Mouse (Mus musculus) limb, embryonic 13.5 days (tissue): ENCODE measurements around the gene Grin1. TPM values are rescaled to one million over a fixed set of nuclear protein-coding genes. Genes with fewer than 3 reads are reported as not detected.
A peak's percentile ranks its signal among the peaks of the same experiment; 100 is the strongest.

Experiments used
- ATAC-seq: fragments of 200-750 bp; cut with Nextera tagmentation; 2 replicates; pipeline ENCODE4 v1.8.0; 2017; ENCODE audit warnings: low read depth, moderate number of reproducible peaks, moderate TSS enrichment; ENCODE audit not compliant: low FRiP score
- H3K27ac ChIP-seq: fragments of 300-500 bp; sonication (generic); 2 replicates; pipeline ENCODE4 v1.5.1; 2015; ENCODE audit warnings: inconsistent platforms, mild to moderate bottlenecking, moderate library complexity
- H3K27me3 ChIP-seq: fragments of 300-500 bp; sonication (generic); 2 replicates; pipeline ENCODE4 v1.6.1; 2015; ENCODE audit warnings: mild to moderate bottlenecking, inconsistent platforms
- H3K36me3 ChIP-seq: fragments of 300-500 bp; sonication (generic); 2 replicates; pipeline ENCODE4 v1.6.1; 2015; ENCODE audit warnings: inconsistent platforms, mild to moderate bottlenecking, moderate library complexity
- H3K4me1 ChIP-seq: fragments of 300-500 bp; sonication (generic); 2 replicates; pipeline ENCODE4 v1.6.1; 2015; ENCODE audit warnings: inconsistent platforms
- H3K4me2 ChIP-seq: fragments of 300-500 bp; sonication (generic); replicated peaks from 2 replicates; pipeline ENCODE4 v1.6.1; 2015; ENCODE audit warnings: inconsistent platforms, mild to moderate bottlenecking, moderate library complexity
- H3K4me3 ChIP-seq: fragments of 300-500 bp; sonication (generic); 2 replicates; pipeline ENCODE4 v1.5.1; 2015; ENCODE audit warnings: moderate library complexity, mild to moderate bottlenecking, inconsistent platforms
- H3K9ac ChIP-seq: fragments of 300-500 bp; sonication (generic); 2 replicates; pipeline ENCODE4 v1.6.1; 2015; ENCODE audit warnings: mild to moderate bottlenecking, inconsistent platforms
- H3K9me3 ChIP-seq: fragments of 300-500 bp; sonication (generic); 2 replicates; pipeline ENCODE4 v1.6.1; 2016; ENCODE audit warnings: inconsistent platforms
- WGBS: fragments of 180-500 bp; shearing (Covaris S2); methylation state at CpG from one replicate; pipeline ENCODE4 v1.1.7; 2015; 5-methylcytosine and 5-hydroxymethylcytosine counted together
- polyA plus RNA-seq: library from polyadenylated mRNA; unstranded; fragments of >200 nt; fragmentation: Nextera tagmentation; extraction: Ambion mirVana; gene quantifications from 2 replicates; pipeline ENCODE4 v1.2.1, GENCODE M21; 2015

The Grin1 gene
- polyA plus RNA-seq, 1 experiment from 2014 or later = 0.61 TPM

- Histone ChIP-seq H3K4me2 (peak overlapping the region; percentile 86), H3K9ac (peak overlapping the region; percentile 59), H3K36me3 (no peaks in the 10 kb centered on the region), H3K27me3 (peaks cover 89% of the 10 kb centered on the region), H3K27ac (no peak overlapping the region), H3K9me3 (no peaks in the 10 kb centered on the region), H3K4me1 (peaks cover 5% of the 10 kb centered on the region; the same call in 1 of the 2 replicates), H3K4me3 (peak overlapping the region; percentile 50)
- 47% methylated on average over 14 of the region's 14 CpGs for WGBS
- ATAC-seq = no peak
Measured at GRCm38 (mm10) chr2:25305587-25306359, 13.2 kb downstream of the Grin1 start.

- peak; percentile 48 for ATAC-seq
- peak overlapping the region; percentile 59 for H3K9ac ChIP-seq
Measured at GRCm38 (mm10) chr2:25304657-25305541, 14.1 kb downstream of the Grin1 start.

GRCm38 (mm10) chr2:25303931-25304656, 14.9 kb downstream of the Grin1 start:
- Histone ChIP-seq H3K27ac (no peak overlapping the region), H3K4me3 (peak overlapping the region; percentile 50; the same call in 1 of the 2 replicates), H3K4me1 (peaks cover 5% of the 10 kb centered on the region; the same call in 1 of the 2 replicates), H3K4me2 (peak overlapping the region; percentile 86), H3K27me3 (peaks cover 72% of the 10 kb centered on the region), H3K36me3 (no peaks in the 10 kb centered on the region), H3K9me3 (no peaks in the 10 kb centered on the region), H3K9ac (no peak overlapping the region)
- no peak for ATAC-seq
- 73% methylated on average over 7 of the region's 7 CpGs for WGBS

More at GRCm38 (mm10) chr2:25304657-25305541, 14.1 kb downstream of the Grin1 start:
- peak overlapping the region; percentile 50 for H3K4me3 ChIP-seq
- peak overlapping the region; percentile 86 for H3K4me2 ChIP-seq
- peaks cover 80% of the 10 kb centered on the region for H3K27me3 ChIP-seq
- H3K9me3 ChIP-seq = no peaks in the 10 kb centered on the region
- no peak overlapping the region for H3K27ac ChIP-seq
- 2% methylated on average over 37 of the region's 45 CpGs for WGBS
- no peaks in the 10 kb centered on the region for H3K36me3 ChIP-seq
- H3K4me1 ChIP-seq = peaks cover 5% of the 10 kb centered on the region; the same call in 1 of the 2 replicates

- Histone ChIP-seq H3K9me3 (no peaks in the 10 kb centered on the region), H3K4me2 (no peak overlapping the region), H3K4me3 (no peak overlapping the region), H3K27me3 (peaks cover 66% of the 10 kb centered on the region), H3K27ac (no peak overlapping the region), H3K4me1 (peaks cover 5% of the 10 kb centered on the region; the same call in 1 of the 2 replicates), H3K9ac (no peak overlapping the region), H3K36me3 (no peaks in the 10 kb centered on the region)
- 66% methylated on average over 3 of the region's 3 CpGs for WGBS
- no peak for ATAC-seq
Measured at GRCm38 (mm10) chr2:25303452-25303851, 15.5 kb downstream of the Grin1 start.

- Histone ChIP-seq H3K36me3 (no peaks in the 10 kb centered on the region), H3K4me3 (no peak overlapping the region), H3K27me3 (peaks cover 66% of the 10 kb centered on the region), H3K9ac (no peak overlapping the region), H3K4me2 (no peak overlapping the region), H3K4me1 (no peaks in the 10 kb centered on the region), H3K27ac (no peak overlapping the region), H3K9me3 (no peaks in the 10 kb centered on the region)
- WGBS = 86% methylated on average over 10 of the region's 10 CpGs
- no peak for ATAC-seq
Measured at GRCm38 (mm10) chr2:25298046-25298445, 20.9 kb downstream of the Grin1 start.

GRCm38 (mm10) chr2:25297093-25297492, 21.9 kb downstream of the Grin1 start:
- H3K36me3 ChIP-seq = no peaks in the 10 kb centered on the region
- no peaks in the 10 kb centered on the region for H3K9me3 ChIP-seq
- peaks cover 70% of the 10 kb centered on the region for H3K27me3 ChIP-seq
- 75% methylated on average over 8 of the region's 8 CpGs for WGBS
- peaks cover 5% of the 10 kb centered on the region for H3K4me1 ChIP-seq
- H3K27ac ChIP-seq = no peak overlapping the region
- no peak overlapping the region for H3K4me2 ChIP-seq
- no peak for ATAC-seq
- no peak overlapping the region for H3K4me3 ChIP-seq
- H3K9ac ChIP-seq = no peak overlapping the region

- H3K27me3 ChIP-seq = peaks cover 95% of the 10 kb centered on the region
- no peak overlapping the region for H3K4me3 ChIP-seq
- no peak overlapping the region for H3K27ac ChIP-seq
- H3K4me1 ChIP-seq = peaks cover 24% of the 10 kb centered on the region
- no peaks in the 10 kb centered on the region for H3K36me3 ChIP-seq
- H3K9ac ChIP-seq = no peak overlapping the region
- no peak overlapping the region for H3K4me2 ChIP-seq
- no peaks in the 10 kb centered on the region for H3K9me3 ChIP-seq
- no peak for ATAC-seq
- 72% methylated on average over 9 of the region's 9 CpGs for WGBS
Measured at GRCm38 (mm10) chr2:25293706-25294105, 25.3 kb downstream of the Grin1 start.

- H3K36me3 ChIP-seq = no peaks in the 10 kb centered on the region
- H3K9ac ChIP-seq = 0 out of 2 replicates have a peak overlapping the region, but pooled peaks have one; percentile 13
- peak overlapping the region; percentile 59 for H3K4me2 ChIP-seq
- H3K4me3 ChIP-seq = no peak overlapping the region; the same call in 1 of the 2 replicates
- peaks cover 24% of the 10 kb centered on the region for H3K4me1 ChIP-seq
- H3K27ac ChIP-seq = no peak overlapping the region
- 0% methylated on average over 1 of the region's 1 CpGs for WGBS
- no peaks in the 10 kb centered on the region for H3K9me3 ChIP-seq
- no peak for ATAC-seq
- H3K27me3 ChIP-seq = peaks cover 99% of the 10 kb centered on the region
Measured at GRCm38 (mm10) chr2:25292856-25293255, 26.1 kb downstream of the Grin1 start.

- WGBS = 9% methylated on average over 37 of the region's 43 CpGs
- peaks cover 24% of the 10 kb centered on the region for H3K4me1 ChIP-seq
- ATAC-seq = peak; percentile 42; the same call in 1 of the 2 replicates
- no peaks in the 10 kb centered on the region for H3K9me3 ChIP-seq
- H3K9ac ChIP-seq = peak overlapping the region; percentile 48; the same call in 1 of the 2 replicates
- H3K27me3 ChIP-seq = peaks cover 100% of the 10 kb centered on the region
- H3K4me3 ChIP-seq = peak overlapping the region; percentile 33
- H3K36me3 ChIP-seq = no peaks in the 10 kb centered on the region
- H3K27ac ChIP-seq = no peak overlapping the region
- peak overlapping the region; percentile 59 for H3K4me2 ChIP-seq
Measured at GRCm38 (mm10) chr2:25292054-25292544, 26.9 kb downstream of the Grin1 start.

GRCm38 (mm10) chr2:25291184-25292053, 27.6 kb downstream of the Grin1 start:
- peaks cover 100% of the 10 kb centered on the region for H3K27me3 ChIP-seq
- no peak for ATAC-seq
- no peaks in the 10 kb centered on the region for H3K9me3 ChIP-seq
- H3K36me3 ChIP-seq = peaks cover 1% of the 10 kb centered on the region
- 7% methylated on average over 32 of the region's 32 CpGs for WGBS
- no peak overlapping the region for H3K9ac ChIP-seq
- H3K4me2 ChIP-seq = peak overlapping the region; percentile 59
- peaks cover 24% of the 10 kb centered on the region for H3K4me1 ChIP-seq
- H3K27ac ChIP-seq = no peak overlapping the region
- H3K4me3 ChIP-seq = peak overlapping the region; percentile 33

- Histone ChIP-seq H3K4me3 (peak overlapping the region; percentile 24), H3K4me1 (peaks cover 24% of the 10 kb centered on the region), H3K4me2 (peak overlapping the region; percentile 47), H3K27ac (no peak overlapping the region), H3K36me3 (peaks cover 8% of the 10 kb centered on the region), H3K9me3 (no peaks in the 10 kb centered on the region), H3K9ac (no peak overlapping the region), H3K27me3 (peaks cover 100% of the 10 kb centered on the region)
- no peak for ATAC-seq
- WGBS = 1% methylated on average over 18 of the region's 18 CpGs
Measured at GRCm38 (mm10) chr2:25290816-25291130, 28.2 kb downstream of the Grin1 start.
